Mouse (Mus musculus) embryonic fibroblast, embryonic 13.5 days (primary cell): ENCODE measurements at regions not wholly inside any gene's neighbourhood (a gene's known extent, or its start where the extent isn't known, plus 50 kb on each side); places are given as distances from the start of the nearest gene placed in this dataset.

Source experiments
- H3K27ac ChIP-seq: 2 replicates; pipeline ENCODE4 v1.5.1; 2012; ENCODE audit warnings: low read length, control low read depth, inconsistent platforms; ENCODE audit not compliant: insufficient read depth
- H3K4me1 ChIP-seq: 2 replicates; pipeline ENCODE4 v1.6.1; 2011; ENCODE audit warnings: low read length; ENCODE audit not compliant: control insufficient read depth, insufficient read depth
- H3K4me3 ChIP-seq: 2 replicates; pipeline ENCODE4 v1.5.1; 2011; ENCODE audit warnings: mild to moderate bottlenecking, control low read depth, low read length; ENCODE audit not compliant: insufficient read depth
- CTCF ChIP-seq: IDR thresholded peaks from 2 replicates; pipeline ENCODE4 v1.5.1; 2011; ENCODE audit warnings: mild to moderate bottlenecking, control low read depth, low read length, moderate library complexity, borderline replicate concordance; ENCODE audit not compliant: insufficient read depth
- POLR2A ChIP-seq: IDR thresholded peaks from 2 replicates; pipeline ENCODE4 v1.6.1; 2011; ENCODE audit warnings: low read depth, mild to moderate bottlenecking, control low read depth, low read length, moderate library complexity

DNA sequence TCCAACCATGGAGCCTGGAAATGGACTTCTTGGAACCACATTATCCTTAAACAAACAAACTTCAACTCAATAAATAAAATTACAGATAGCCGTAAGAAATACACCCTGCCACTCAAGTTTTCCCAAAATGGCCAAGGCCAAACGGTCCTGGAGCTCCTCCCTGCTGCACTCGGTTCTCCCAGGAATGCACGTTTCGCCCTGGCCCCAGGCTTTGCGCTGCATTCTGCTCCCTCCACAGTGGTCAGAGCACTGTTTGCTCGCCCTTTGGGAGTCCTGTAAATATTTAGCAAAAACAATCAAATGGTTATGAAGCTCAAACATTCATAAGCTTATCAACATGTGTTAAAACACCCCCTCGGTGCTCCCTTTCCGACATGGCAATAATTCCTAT, 233.4 kb upstream of the Smim15 start:
- H3K27ac ChIP-seq: no peak overlapping the region
- TF ChIP-seq CTCF (no peak), POLR2A (no peak)

DNA sequence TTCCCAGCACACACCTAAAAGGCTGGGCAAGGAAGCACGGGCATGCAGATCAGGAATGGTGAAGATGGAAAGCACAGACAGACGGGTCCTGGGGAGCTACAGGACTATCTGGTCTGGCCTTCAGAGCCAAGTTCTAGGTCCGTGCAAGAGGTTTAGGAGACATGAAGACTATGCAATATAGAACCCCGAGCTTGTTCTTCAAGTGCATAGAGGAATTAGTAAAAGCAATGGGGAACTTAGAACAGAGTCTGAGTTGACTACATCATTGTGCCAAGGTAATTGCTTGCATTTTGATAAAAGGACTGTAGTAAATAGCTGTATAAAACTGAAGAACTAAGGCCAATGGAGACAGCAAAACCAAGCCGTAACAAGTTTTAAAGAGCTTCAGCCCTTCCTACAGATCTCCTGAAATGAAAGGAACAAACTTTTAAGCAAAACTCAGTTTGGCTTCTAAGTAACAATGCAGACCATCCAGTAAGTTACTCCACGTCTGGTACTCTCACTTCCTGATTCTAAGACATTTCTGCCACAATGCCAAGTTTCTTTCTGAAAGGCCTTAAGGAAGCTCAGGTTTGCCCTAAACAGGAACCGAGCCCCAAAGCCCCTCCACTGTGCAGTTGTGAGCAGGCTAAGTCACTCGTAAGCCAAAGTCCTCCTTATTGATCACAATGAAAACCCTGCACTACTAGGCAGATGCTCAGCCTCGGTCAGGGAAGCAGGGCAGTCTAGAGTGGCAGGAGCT, 234.0 kb upstream of the Smim15 start:
- peaks cover 11% of the 10 kb centered on the region; the same call in 1 of the 2 replicates for H3K4me1 ChIP-seq
- no peak overlapping the region for H3K27ac ChIP-seq
- no peak overlapping the region for H3K4me3 ChIP-seq
- TF ChIP-seq POLR2A (no peak), CTCF (no peak)

More for the DNA sequence above, 233.4 kb upstream of the Smim15 start:
- Histone ChIP-seq H3K4me1 (peaks cover 11% of the 10 kb centered on the region; the same call in 1 of the 2 replicates), H3K4me3 (no peak overlapping the region)

DNA sequence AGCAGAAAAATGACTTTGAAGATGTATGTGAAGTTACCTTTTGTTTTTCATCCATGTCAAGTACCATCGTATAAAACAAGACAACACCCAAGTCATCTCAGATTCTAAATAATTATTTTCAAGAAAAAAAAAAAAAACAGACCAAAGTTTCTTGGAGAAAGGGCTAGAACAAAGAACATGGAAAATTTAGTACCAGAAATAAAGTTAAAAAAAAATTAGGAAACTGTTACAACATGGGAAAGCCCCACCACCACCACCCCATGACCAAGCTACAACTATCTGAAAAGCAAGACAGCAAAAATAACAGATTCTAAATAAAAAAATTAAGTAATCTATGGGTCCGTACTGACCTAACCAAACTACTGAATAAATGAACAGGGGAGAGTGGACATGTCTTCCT, 235.3 kb upstream of the Smim15 start:
- Histone ChIP-seq H3K27ac (no peak overlapping the region), H3K4me3 (no peak overlapping the region), H3K4me1 (peaks cover 4% of the 10 kb centered on the region; the same call in 1 of the 2 replicates)
- TF ChIP-seq CTCF (no peak), POLR2A (no peak)

GRCm38 (mm10) chr13:107804418-107804817, 239.8 kb upstream of the Smim15 start:
- no peak for TF ChIP-seq CTCF
- no peak for TF ChIP-seq POLR2A

DNA sequence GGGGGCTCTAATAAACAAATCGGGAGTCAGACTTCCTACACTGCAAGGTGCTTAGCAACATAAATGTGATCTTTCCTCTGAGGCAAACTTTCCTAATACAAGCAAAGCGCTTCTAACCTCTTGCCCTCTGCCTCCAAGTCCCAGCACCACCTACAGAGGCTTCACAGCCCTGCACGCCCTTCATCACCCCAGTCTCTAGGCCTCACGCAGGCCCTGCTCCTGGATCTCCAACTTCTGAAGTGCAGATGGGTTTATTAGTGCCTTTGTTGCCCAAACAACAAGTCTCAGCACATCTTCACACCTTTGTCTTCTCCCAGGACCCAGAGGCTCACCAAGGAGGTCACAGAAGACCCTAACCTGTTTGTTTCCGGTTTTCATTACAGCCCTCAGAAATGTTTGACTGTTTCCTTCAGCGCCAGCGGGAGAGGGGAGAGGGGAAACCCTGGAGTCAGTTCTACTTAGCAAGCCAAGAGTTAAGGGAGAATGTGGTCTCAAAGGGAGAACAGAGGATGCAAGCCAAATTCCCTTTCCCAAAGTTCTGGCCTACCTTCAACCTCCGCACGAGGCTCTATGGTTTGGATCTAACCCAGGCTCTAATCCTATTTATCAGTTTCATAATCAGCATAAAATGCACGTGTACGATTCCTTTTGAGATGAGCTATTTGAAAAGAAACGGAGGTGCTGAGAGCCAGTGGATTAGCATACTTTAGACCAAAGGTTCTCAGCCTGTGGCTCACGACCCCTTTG, 244.9 kb upstream of the Smim15 start:
- Histone ChIP-seq H3K27ac (peak overlapping the region; percentile 23; the same call in 1 of the 2 replicates), H3K4me1 (peaks cover 27% of the 10 kb centered on the region), H3K4me3 (no peak overlapping the region)
- no peak for TF ChIP-seq CTCF

More at GRCm38 (mm10) chr13:107804418-107804817, 239.8 kb upstream of the Smim15 start:
- H3K4me3 ChIP-seq: no peak overlapping the region
- no peak overlapping the region for H3K27ac ChIP-seq
- H3K4me1 ChIP-seq: peaks cover 12% of the 10 kb centered on the region

DNA sequence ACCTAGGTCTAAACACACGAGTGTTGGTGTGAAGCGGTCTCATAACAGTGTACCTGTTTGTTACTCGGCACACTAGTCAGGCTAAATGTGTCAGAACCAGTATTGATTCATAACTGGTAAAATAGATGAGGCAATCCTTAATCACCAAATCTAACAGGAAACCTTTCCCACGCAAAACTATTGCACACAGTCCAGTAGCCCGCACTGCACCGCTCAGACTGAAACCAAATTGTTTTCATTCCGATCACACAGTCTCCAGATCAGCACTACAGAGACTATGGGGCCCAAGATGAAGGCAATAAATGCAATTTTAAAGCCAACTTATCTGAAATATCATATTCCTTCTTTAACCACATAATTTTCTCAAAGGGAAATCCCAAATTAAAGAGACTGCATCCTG, 246.1 kb upstream of the Smim15 start:
- peaks cover 33% of the 10 kb centered on the region for H3K4me1 ChIP-seq
- TF ChIP-seq CTCF (no peak), POLR2A (no peak)
- H3K27ac ChIP-seq: peak overlapping the region; percentile 66
- no peak overlapping the region for H3K4me3 ChIP-seq

GRCm38 (mm10) chr13:107795516-107795915, 248.7 kb upstream of the Smim15 start:
- peaks cover 28% of the 10 kb centered on the region for H3K4me1 ChIP-seq

DNA sequence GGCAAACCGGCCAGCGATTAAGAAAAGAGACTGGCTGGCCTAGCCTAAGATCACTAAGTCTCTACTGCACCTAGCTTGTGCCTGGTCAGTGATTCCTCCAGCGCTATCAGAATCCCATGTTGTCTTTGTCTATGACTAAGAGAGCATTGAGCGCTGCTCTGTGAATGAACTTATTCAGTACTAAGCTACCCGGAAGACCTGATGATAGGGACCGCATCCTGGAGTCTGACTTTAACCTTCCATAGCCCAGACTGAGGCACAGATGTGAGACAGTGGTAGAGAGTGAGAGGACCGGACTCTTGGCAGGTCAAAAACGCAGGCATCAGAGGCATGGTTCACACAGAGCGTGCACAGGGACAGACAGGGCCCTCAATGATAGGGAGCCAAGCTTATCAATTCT, 252.5 kb upstream of the Smim15 start:
- Histone ChIP-seq H3K4me3 (no peak overlapping the region), H3K27ac (no peak overlapping the region), H3K4me1 (peaks cover 10% of the 10 kb centered on the region; the same call in 1 of the 2 replicates)
- no peak for TF ChIP-seq POLR2A
- TF ChIP-seq CTCF: no peak

More at GRCm38 (mm10) chr13:107795516-107795915, 248.7 kb upstream of the Smim15 start:
- TF ChIP-seq POLR2A (no peak), CTCF (no peak)
- Histone ChIP-seq H3K4me3 (no peak overlapping the region), H3K27ac (no peak overlapping the region)

- Histone ChIP-seq H3K4me1 (no peaks in the 10 kb centered on the region), H3K27ac (no peak overlapping the region), H3K4me3 (no peak overlapping the region)
- TF ChIP-seq CTCF (no peak), POLR2A (no peak)
Measured at GRCm38 (mm10) chr13:107784971-107785370, 259.3 kb upstream of the Smim15 start.

DNA sequence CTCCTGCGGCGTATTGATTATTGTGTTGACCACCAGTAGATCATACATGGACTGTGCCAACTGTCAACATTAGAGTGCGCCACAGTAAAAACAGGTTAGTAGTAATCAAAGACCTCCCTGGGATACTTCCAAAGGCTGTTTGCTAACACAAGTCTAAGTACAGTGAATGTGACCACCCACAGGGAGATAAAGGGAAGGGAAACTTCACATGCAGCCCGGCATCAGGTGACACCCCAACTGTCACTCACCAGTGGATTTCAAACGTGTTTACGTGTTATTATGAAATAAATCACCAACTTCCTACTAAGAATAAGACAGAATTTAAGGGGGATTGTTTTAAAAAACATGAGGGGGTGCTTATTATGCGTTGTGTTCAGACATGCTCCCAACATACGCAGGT, 262.5 kb upstream of the Smim15 start:
- H3K4me3 ChIP-seq: no peak overlapping the region
- TF ChIP-seq POLR2A (no peak), CTCF (no peak)
- H3K4me1 ChIP-seq: no peaks in the 10 kb centered on the region
- H3K27ac ChIP-seq: no peak overlapping the region
